Mouse (Mus musculus): ENCODE measurements at regions not wholly inside any gene's neighbourhood (a gene's known extent, or its start where the extent isn't known, plus 50 kb on each side); places are given as distances from the start of the nearest gene placed in this dataset.
A peak's percentile ranks its signal among the peaks of the same experiment; 100 is the strongest.

DNA sequence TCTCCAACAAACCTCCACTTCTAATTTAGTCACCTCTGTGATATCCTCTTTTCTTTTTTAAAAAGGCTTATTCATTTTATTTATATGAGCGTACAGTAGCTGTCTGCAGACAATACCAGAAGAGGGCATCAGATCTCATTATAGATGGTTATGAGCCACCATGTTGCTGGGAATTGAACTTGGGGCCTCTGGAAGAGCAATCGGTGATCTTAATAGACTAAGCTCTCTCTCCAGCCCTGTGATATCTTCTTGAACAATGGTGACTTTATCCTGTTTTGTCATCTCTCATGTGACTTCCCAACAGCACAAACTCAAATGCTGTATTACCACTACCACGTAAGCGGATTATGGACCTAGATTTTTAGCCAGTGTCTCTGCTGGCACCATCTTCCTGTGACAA, 282.1 kb downstream of the Pmp22 start:
- Histone ChIP-seq H3K9me3 (no peaks in the 10 kb centered on the region), H3K4me1 (peaks cover 26% of the 10 kb centered on the region), H3K27me3 (peaks cover 61% of the 10 kb centered on the region), H3K36me3 (replicated peaks) (no peaks in the 10 kb centered on the region), H3K9ac (no peak overlapping the region), H3K4me3 (replicated peaks) (no peak overlapping the region), H3K4me2 (no peak overlapping the region), H3K27ac (no peak overlapping the region)
- 93% methylated on average over 4 of the region's 4 CpGs for WGBS
- no peak for ATAC-seq (ENCODE audit: low FRiP score)

GRCm38 (mm10) chr11:63412364-63412991, 283.7 kb downstream of the Pmp22 start:
- Histone ChIP-seq H3K27ac (no peak overlapping the region), H3K4me1 (peaks cover 26% of the 10 kb centered on the region), H3K9me3 (no peaks in the 10 kb centered on the region), H3K27me3 (peaks cover 50% of the 10 kb centered on the region), H3K9ac (0 out of 2 replicates have a peak overlapping the region, but pooled peaks have one; percentile 36), H3K4me2 (peak overlapping the region; percentile 48), H3K36me3 (replicated peaks) (no peaks in the 10 kb centered on the region), H3K4me3 (replicated peaks) (peak overlapping the region; percentile 22; the same call in 1 of the 2 replicates)
- ATAC-seq (ENCODE audit: low FRiP score), result peak; percentile 70
- WGBS, result 1% methylated on average over 18 of the region's 18 CpGs

GRCm38 (mm10) chr11:63413106-63413505, 284.3 kb downstream of the Pmp22 start:
- Histone ChIP-seq H3K27me3 (peaks cover 47% of the 10 kb centered on the region), H3K9me3 (no peaks in the 10 kb centered on the region), H3K4me1 (peaks cover 26% of the 10 kb centered on the region), H3K4me3 (replicated peaks) (0 out of 2 replicates have a peak overlapping the region, but pooled peaks have one; percentile 22), H3K9ac (no peak overlapping the region), H3K27ac (no peak overlapping the region), H3K4me2 (peak overlapping the region; percentile 48), H3K36me3 (replicated peaks) (no peaks in the 10 kb centered on the region)
- WGBS, result 7% methylated on average over 13 of the region's 13 CpGs
- no peak for ATAC-seq (ENCODE audit: low FRiP score)

DNA sequence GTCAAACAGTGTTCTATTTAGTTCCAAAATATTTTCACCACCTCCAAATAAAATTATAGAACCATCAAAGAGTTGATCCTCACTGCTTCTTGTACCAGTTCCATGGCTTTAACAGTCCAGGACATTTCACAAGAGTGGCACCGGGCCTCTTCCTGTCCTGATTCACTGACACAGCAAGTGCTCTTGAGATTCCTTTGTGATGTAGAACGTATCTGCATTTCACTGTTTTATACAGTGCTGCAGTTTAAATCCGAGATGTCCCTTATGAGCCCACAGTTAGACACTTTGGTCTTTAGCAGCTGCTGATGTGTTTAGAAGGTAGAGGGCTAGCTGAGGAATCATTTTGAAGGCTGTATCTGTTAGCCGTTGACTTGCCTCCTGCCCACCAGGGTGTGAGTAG, 284.8 kb downstream of the Pmp22 start:
- no peak for ATAC-seq (ENCODE audit: low FRiP score)
- H3K4me2 ChIP-seq, result no peak overlapping the region
- no peak overlapping the region for H3K9ac ChIP-seq
- H3K36me3 ChIP-seq (replicated peaks), result no peaks in the 10 kb centered on the region
- H3K9me3 ChIP-seq, result no peaks in the 10 kb centered on the region
- 49% methylated on average over 4 of the region's 4 CpGs for WGBS
- H3K4me1 ChIP-seq, result peaks cover 26% of the 10 kb centered on the region
- H3K27ac ChIP-seq, result no peak overlapping the region
- H3K4me3 ChIP-seq (replicated peaks), result no peak overlapping the region
- peaks cover 51% of the 10 kb centered on the region for H3K27me3 ChIP-seq

DNA sequence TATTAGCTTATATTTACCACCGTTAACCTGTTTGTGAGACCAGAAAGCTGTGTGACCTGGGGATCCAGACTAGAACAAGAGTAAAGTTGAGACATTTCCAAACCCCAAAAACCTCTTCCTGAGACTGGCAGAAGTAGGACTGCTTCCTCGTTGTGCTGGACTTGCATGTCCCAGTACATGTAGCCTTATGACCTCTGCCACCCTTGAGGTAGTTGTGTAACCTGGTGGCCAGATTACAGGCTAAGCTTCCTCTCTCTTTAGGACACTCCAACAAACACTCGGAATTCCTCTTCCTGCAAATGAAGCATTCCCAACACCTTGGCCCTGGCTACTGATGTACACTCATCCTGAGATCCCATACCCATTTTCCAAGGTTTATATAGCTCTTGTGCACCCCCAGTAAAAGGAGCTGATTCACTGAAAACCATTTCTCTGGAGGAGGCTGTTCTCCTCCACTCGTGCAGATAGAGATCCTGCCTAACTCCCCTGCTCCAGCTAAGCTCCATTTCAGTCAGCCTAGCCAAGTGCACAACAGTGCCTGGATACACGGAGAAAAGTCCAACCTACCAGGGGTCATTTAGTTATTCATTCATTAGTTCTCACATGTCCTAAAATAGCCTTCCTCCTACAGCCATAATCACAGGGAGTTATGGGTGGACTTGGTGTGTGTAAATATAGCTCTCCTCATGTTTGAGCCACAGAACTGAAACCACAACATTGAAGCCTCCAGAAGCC, 289.4 kb downstream of the Pmp22 start:
- H3K27me3 ChIP-seq, result peaks cover 33% of the 10 kb centered on the region

DNA sequence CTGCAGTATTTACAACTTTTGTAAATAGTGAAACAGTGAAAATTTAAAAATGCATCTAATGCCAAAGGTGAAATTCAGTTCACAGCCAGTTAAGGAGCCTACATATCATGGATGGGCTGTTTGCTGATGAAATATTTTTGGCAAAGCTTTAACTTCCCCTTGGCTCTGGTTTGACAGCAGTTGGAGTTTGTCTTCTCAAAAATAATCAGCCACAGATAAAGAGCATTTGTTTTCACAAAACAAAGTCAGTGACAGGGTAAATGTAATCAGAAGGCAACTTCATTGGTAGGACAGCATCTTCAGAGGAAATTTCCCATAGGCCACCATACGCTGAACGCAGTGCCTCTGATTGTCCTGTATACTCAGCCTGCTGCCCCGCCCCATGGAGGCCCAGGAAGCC, 291.6 kb downstream of the Pmp22 start:
- 93% methylated on average over 3 of the region's 3 CpGs for WGBS
- Histone ChIP-seq H3K27ac (no peak overlapping the region), H3K27me3 (peaks cover 30% of the 10 kb centered on the region), H3K4me3 (replicated peaks) (no peak overlapping the region), H3K36me3 (replicated peaks) (no peaks in the 10 kb centered on the region), H3K4me1 (no peaks in the 10 kb centered on the region), H3K9ac (no peak overlapping the region), H3K4me2 (no peak overlapping the region), H3K9me3 (no peaks in the 10 kb centered on the region)
- ATAC-seq (ENCODE audit: low FRiP score), result no peak

More for the DNA sequence above, 289.4 kb downstream of the Pmp22 start:
- 82% methylated on average over 5 of the region's 5 CpGs for WGBS
- H3K9ac ChIP-seq, result no peak overlapping the region
- H3K9me3 ChIP-seq, result no peaks in the 10 kb centered on the region
- peaks cover 7% of the 10 kb centered on the region for H3K4me1 ChIP-seq
- H3K36me3 ChIP-seq (replicated peaks), result no peaks in the 10 kb centered on the region
- ATAC-seq (ENCODE audit: low FRiP score), result no peak
- no peak overlapping the region for H3K27ac ChIP-seq
- no peak overlapping the region for H3K4me3 ChIP-seq (replicated peaks)
- no peak overlapping the region for H3K4me2 ChIP-seq

- 84% methylated on average over 3 of the region's 3 CpGs for WGBS
- Histone ChIP-seq H3K4me1 (peaks cover 11% of the 10 kb centered on the region), H3K27ac (no peak overlapping the region), H3K9ac (no peak overlapping the region), H3K36me3 (replicated peaks) (no peaks in the 10 kb centered on the region), H3K4me2 (no peak overlapping the region), H3K4me3 (replicated peaks) (no peak overlapping the region), H3K9me3 (no peaks in the 10 kb centered on the region), H3K27me3 (peaks cover 25% of the 10 kb centered on the region)
- no peak for ATAC-seq (ENCODE audit: low FRiP score)
Measured at GRCm38 (mm10) chr11:63422069-63422468, 293.3 kb downstream of the Pmp22 start.

- no peak overlapping the region for H3K9ac ChIP-seq
- no peak overlapping the region for H3K4me2 ChIP-seq
- H3K9me3 ChIP-seq, result no peaks in the 10 kb centered on the region
- H3K4me3 ChIP-seq (replicated peaks), result no peak overlapping the region
- no peak for ATAC-seq (ENCODE audit: low FRiP score)
- WGBS, result 78% methylated on average over 3 of the region's 3 CpGs
- H3K4me1 ChIP-seq, result peaks cover 11% of the 10 kb centered on the region
- no peaks in the 10 kb centered on the region for H3K36me3 ChIP-seq (replicated peaks)
- H3K27ac ChIP-seq, result no peak overlapping the region
- peaks cover 13% of the 10 kb centered on the region for H3K27me3 ChIP-seq
Measured at GRCm38 (mm10) chr11:63424319-63424718, 295.5 kb downstream of the Pmp22 start.

- no peak overlapping the region; the same call in 1 of the 2 replicates for H3K4me2 ChIP-seq
- no peak for ATAC-seq (ENCODE audit: low FRiP score)
- no peaks in the 10 kb centered on the region for H3K36me3 ChIP-seq (replicated peaks)
- peaks cover 11% of the 10 kb centered on the region for H3K4me1 ChIP-seq
- H3K27ac ChIP-seq, result no peak overlapping the region
- no peak overlapping the region for H3K9ac ChIP-seq
- no peaks in the 10 kb centered on the region for H3K9me3 ChIP-seq
- 21% methylated on average over 11 of the region's 11 CpGs for WGBS
- no peak overlapping the region for H3K4me3 ChIP-seq (replicated peaks)
- H3K27me3 ChIP-seq, result peaks cover 11% of the 10 kb centered on the region; the same call in 1 of the 2 replicates
Measured at GRCm38 (mm10) chr11:63425741-63426140, 297.0 kb downstream of the Pmp22 start.

DNA sequence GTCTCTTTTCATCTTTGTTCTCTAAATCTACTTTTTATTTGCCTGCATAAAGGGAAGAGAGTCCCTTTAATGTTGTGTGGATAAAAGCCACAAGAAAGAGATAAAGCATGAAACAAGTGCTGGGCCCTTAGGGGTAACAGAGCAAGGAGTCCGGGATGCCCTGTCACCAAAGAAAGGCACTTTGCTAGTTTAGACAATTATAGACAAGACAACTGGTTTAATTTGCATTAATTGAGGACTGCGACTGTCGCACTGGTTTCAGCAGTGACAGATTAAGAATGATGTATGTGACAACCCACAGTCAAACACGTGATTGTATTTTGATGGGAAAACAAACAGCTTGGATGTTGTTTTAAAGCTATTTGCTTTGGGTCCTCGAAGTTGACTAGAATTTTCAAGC, 325.0 kb downstream of the Pmp22 start:
- Histone ChIP-seq H3K27ac (no peak overlapping the region), H3K4me1 (peaks cover 36% of the 10 kb centered on the region)
- no peak for ATAC-seq (ENCODE audit: low FRiP score)

GRCm38 (mm10) chr11:63454910-63455531, 326.2 kb downstream of the Pmp22 start:
- peaks cover 12% of the 10 kb centered on the region for H3K9me3 ChIP-seq
- ATAC-seq (ENCODE audit: low FRiP score), result peak; percentile 83
- H3K9ac ChIP-seq, result no peak overlapping the region
- peak overlapping the region; percentile 33 for H3K4me2 ChIP-seq
- no peak overlapping the region for H3K4me3 ChIP-seq (replicated peaks)
- H3K36me3 ChIP-seq (replicated peaks), result no peaks in the 10 kb centered on the region
- peaks cover 69% of the 10 kb centered on the region for H3K27me3 ChIP-seq
- H3K27ac ChIP-seq, result peak overlapping the region; percentile 68; the same call in 1 of the 2 replicates
- WGBS, result 3% methylated on average over 17 of the region's 17 CpGs
- H3K4me1 ChIP-seq, result peaks cover 36% of the 10 kb centered on the region

More for the DNA sequence above, 325.0 kb downstream of the Pmp22 start:
- WGBS, result 21% methylated on average over 5 of the region's 5 CpGs
- H3K4me3 ChIP-seq (replicated peaks), result no peak overlapping the region
- no peak overlapping the region for H3K9ac ChIP-seq
- peaks cover 61% of the 10 kb centered on the region for H3K27me3 ChIP-seq
- H3K36me3 ChIP-seq (replicated peaks), result no peaks in the 10 kb centered on the region
- H3K4me2 ChIP-seq, result no peak overlapping the region
- peaks cover 12% of the 10 kb centered on the region for H3K9me3 ChIP-seq

DNA sequence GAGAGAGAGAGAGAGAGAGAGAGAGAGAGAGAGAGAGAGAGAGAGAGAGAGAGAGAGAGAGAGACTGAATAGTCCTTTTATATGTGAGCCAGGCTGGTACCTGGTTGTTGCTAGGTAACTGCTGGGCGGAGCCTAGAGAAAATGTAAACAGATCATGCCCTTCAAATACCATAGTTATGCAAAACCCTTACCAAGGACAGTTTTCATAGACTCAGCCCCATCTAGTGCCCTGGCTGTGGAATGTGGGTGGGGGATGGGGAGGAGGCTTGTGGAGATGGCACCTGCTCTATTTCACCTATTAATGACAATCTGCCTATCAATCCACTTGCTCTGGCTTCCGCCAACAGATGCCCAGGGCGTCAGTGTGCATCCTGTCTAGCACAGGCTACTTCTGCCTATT, 327.6 kb downstream of the Pmp22 start:
- Histone ChIP-seq H3K9me3 (peaks cover 12% of the 10 kb centered on the region), H3K9ac (no peak overlapping the region), H3K27ac (no peak overlapping the region), H3K36me3 (replicated peaks) (no peaks in the 10 kb centered on the region), H3K27me3 (peaks cover 66% of the 10 kb centered on the region), H3K4me3 (replicated peaks) (no peak overlapping the region), H3K4me1 (peaks cover 36% of the 10 kb centered on the region), H3K4me2 (no peak overlapping the region)
- ATAC-seq (ENCODE audit: low FRiP score), result no peak
- WGBS, result 52% methylated on average over 3 of the region's 3 CpGs
